Mouse (Mus musculus) forebrain, embryonic 14.5 days (tissue): Measurements from ENCODE around the gene Tmigd1. TPM values are rescaled to one million over a fixed set of nuclear protein-coding genes. Genes with fewer than 3 reads are reported as not detected.

ENCODE experiments used
- ATAC-seq: fragments of 200-750 bp; cut with Nextera tagmentation; 2 replicates; pipeline ENCODE4 v1.8.0; 2017; ENCODE audit warnings: mild to moderate bottlenecking, moderate library complexity
- DNase-seq: peaks from one replicate; pipeline ENCODE4 v3.0.0-alpha.2; 2015; ENCODE audit warnings: low spot score
- H3K27ac ChIP-seq: fragments of 300-500 bp; sonication (generic); 2 replicates; pipeline ENCODE4 v1.5.1; 2014; ENCODE audit warnings: low read depth, mild to moderate bottlenecking, control low read depth, low read length, moderate library complexity
- H3K27me3 ChIP-seq: fragments of 300-500 bp; sonication (generic); replicated peaks from 2 replicates; pipeline ENCODE4 v1.6.1; 2014; ENCODE audit warnings: low read length, control low read depth, mixed read lengths; ENCODE audit not compliant: control insufficient read depth, insufficient read depth
- H3K36me3 ChIP-seq: fragments of 300-500 bp; sonication (generic); 2 replicates; pipeline ENCODE4 v1.6.1; 2014; ENCODE audit warnings: low read length, control low read depth; ENCODE audit not compliant: control insufficient read depth, insufficient read depth
- H3K4me1 ChIP-seq: fragments of 300-500 bp; sonication (generic); 2 replicates; pipeline ENCODE4 v1.6.1; 2014; ENCODE audit warnings: antibody characterized with exemption, low read length, control low read depth; ENCODE audit not compliant: control insufficient read depth, insufficient read depth
- H3K4me2 ChIP-seq: fragments of 300-500 bp; sonication (generic); 2 replicates; pipeline ENCODE4 v1.6.1; 2014; ENCODE audit warnings: mild to moderate bottlenecking, control low read depth, low read length
- H3K4me3 ChIP-seq: fragments of 300-500 bp; sonication (generic); 2 replicates; pipeline ENCODE4 v1.5.1; 2014; ENCODE audit warnings: low read depth, low read length, control low read depth
- H3K9ac ChIP-seq: fragments of 300-500 bp; sonication (generic); 2 replicates; pipeline ENCODE4 v1.6.1; 2014; ENCODE audit warnings: mild to moderate bottlenecking, low read length, control low read depth, moderate library complexity
- H3K9me3 ChIP-seq: fragments of 300-500 bp; sonication (generic); replicated peaks from 2 replicates; pipeline ENCODE4 v1.6.1; 2016; ENCODE audit warnings: low read length, control low read depth, mixed read lengths; ENCODE audit not compliant: control insufficient read depth
- WGBS: fragments of 180-500 bp; shearing (Covaris S2); extraction: QIAGEN DNeasy Blood & Tissue Kit; methylation state at CpG from one replicate; pipeline ENCODE4 v1.1.7; 2014; 5-methylcytosine and 5-hydroxymethylcytosine counted together
- polyA plus RNA-seq: library from polyadenylated mRNA; unstranded; fragments of >200 nt; fragmentation: Nextera tagmentation; extraction: Ambion mirVana; gene quantifications from 2 replicates; pipeline ENCODE4 v1.2.1, GENCODE M21; 2014

The Tmigd1 gene
- polyA plus RNA-seq, 1 experiment from 2014 or later, result not detected

DNA sequence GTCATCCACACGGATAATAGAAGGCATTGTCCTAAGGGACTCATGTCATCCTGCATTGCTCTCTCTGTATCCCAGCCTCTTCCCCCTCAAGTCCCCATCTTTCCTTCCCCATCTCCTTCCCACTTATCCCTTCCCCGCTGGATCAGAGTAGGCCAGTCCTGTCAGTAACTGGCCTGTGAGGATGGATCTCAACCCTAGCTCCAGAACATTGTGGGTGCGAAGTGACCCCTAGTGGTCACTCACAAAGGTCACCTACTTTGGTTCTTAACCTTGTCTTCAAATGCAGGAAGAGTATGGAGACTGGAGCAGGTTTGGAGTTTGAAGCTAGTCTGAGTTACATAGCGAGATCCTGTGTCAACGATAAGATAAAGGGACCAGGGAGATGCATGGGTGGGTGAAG, 7.7 kb upstream of the Tmigd1 start:
- Histone ChIP-seq H3K9me3 (no peaks in the 10 kb centered on the region), H3K27ac (no peak overlapping the region), H3K27me3 (no peaks in the 10 kb centered on the region), H3K4me3 (no peak overlapping the region), H3K9ac (no peak overlapping the region), H3K4me1 (no peaks in the 10 kb centered on the region), H3K4me2 (no peak overlapping the region), H3K36me3 (no peaks in the 10 kb centered on the region)
- WGBS, result 42% methylated on average over 5 of the region's 5 CpGs
- DNase-seq (peak; percentile 49), ATAC-seq (no peak)

- ATAC-seq (no peak), DNase-seq (no peak)
- no peak overlapping the region for H3K4me2 ChIP-seq
- H3K9me3 ChIP-seq, result no peaks in the 10 kb centered on the region
- WGBS, result 77% methylated on average over 6 of the region's 6 CpGs
- no peak overlapping the region for H3K9ac ChIP-seq
- H3K27me3 ChIP-seq, result no peaks in the 10 kb centered on the region
- H3K27ac ChIP-seq, result no peak overlapping the region
- no peak overlapping the region for H3K4me3 ChIP-seq
- H3K4me1 ChIP-seq, result no peaks in the 10 kb centered on the region
- no peaks in the 10 kb centered on the region for H3K36me3 ChIP-seq
Observed at GRCm38 (mm10) chr11:76896360-76896759, 5.6 kb upstream of the Tmigd1 start.

DNA sequence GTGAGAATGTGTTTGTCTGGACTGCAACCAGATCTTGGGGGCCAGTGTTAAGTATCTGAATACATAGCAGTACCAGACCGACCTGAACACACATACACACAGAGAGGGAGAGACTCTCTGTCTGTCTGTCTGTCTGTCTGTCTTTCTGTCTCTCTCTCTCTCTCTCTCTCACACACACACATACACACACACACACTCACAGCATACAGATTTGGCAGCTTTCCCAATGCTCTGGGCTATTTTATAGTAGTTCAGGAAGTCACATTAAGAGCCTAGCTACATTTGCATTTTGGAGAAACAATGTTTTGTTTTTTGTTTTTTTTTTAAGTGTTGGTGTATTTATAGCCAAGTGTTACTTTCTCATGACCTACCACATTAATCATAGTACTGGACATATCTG, 4.8 kb upstream of the Tmigd1 start:
- H3K9ac ChIP-seq, result no peak overlapping the region
- ATAC-seq, result no peak

GRCm38 (mm10) chr11:76897871-76898270, 4.1 kb upstream of the Tmigd1 start:
- WGBS, result 42% methylated on average over 3 of the region's 3 CpGs
- no peak overlapping the region for H3K4me2 ChIP-seq
- no peak for DNase-seq

More for the DNA sequence above, 4.8 kb upstream of the Tmigd1 start:
- 73% methylated on average over 1 of the region's 1 CpGs for WGBS
- no peak overlapping the region for H3K4me2 ChIP-seq
- no peak for DNase-seq
- no peak overlapping the region for H3K4me3 ChIP-seq
- no peaks in the 10 kb centered on the region for H3K27me3 ChIP-seq
- no peak overlapping the region for H3K27ac ChIP-seq
- H3K4me1 ChIP-seq, result no peaks in the 10 kb centered on the region
- H3K9me3 ChIP-seq, result no peaks in the 10 kb centered on the region
- no peaks in the 10 kb centered on the region for H3K36me3 ChIP-seq

GRCm38 (mm10) chr11:76898751-76899150, 3.2 kb upstream of the Tmigd1 start:
- Histone ChIP-seq H3K36me3 (no peaks in the 10 kb centered on the region), H3K4me1 (no peaks in the 10 kb centered on the region), H3K9ac (no peak overlapping the region), H3K4me3 (no peak overlapping the region), H3K27ac (no peak overlapping the region), H3K4me2 (no peak overlapping the region), H3K27me3 (no peaks in the 10 kb centered on the region), H3K9me3 (no peaks in the 10 kb centered on the region)
- DNase-seq, result no peak
- no peak for ATAC-seq
- WGBS, result 94% methylated on average over 3 of the region's 3 CpGs

More at GRCm38 (mm10) chr11:76897871-76898270, 4.1 kb upstream of the Tmigd1 start:
- H3K4me1 ChIP-seq, result no peaks in the 10 kb centered on the region
- H3K36me3 ChIP-seq, result no peaks in the 10 kb centered on the region
- H3K9ac ChIP-seq, result no peak overlapping the region
- H3K4me3 ChIP-seq, result no peak overlapping the region
- H3K9me3 ChIP-seq, result no peaks in the 10 kb centered on the region
- H3K27ac ChIP-seq, result no peak overlapping the region
- no peak for ATAC-seq
- no peaks in the 10 kb centered on the region for H3K27me3 ChIP-seq

DNA sequence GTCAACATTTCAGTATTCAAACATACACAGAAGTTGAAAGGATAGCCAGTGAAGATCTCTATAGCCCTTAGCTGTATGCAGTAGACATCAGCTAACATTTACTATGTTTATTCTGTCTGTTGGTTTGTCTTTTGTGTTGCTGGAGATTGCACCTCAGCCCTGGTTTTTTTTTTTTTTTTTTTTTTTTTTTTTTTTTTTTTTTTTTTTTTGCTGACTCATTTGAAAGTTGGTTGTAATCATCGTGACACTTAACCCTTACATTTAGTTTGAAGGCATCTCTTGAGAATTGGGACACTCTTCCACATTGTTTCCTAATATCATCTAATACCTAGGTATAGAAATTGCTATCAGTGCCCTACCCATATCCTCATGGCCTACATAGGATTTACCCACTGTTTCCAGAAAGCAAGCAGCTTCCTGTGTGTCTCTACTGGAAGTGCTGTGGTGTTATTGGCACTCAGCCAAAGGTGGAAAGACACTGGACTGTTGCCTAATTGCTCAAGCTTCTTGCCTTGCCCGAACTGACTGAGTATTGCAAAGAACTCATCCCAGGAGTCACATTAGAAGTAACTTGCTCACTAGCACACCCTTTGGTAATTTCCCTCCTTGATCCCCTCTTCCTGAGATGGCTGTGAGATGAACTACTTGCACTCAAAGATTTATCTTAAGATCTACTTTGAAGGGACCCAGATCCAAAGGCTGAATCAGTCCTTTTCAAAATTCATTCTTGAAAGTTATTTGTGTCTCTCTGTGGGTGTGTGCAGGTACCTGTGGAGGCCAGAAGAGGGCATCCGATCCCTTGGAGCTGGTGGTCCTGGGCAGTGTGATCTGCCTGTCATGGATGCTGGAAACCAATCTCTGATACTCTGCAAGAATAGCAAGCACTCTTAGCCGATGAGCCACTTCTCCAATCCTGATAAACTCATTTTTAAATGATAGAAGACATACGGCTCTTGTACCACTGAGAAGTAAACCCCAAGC, 1.9 kb upstream of the Tmigd1 start:
- no peak for ATAC-seq
- H3K9me3 ChIP-seq, result no peaks in the 10 kb centered on the region
- no peak overlapping the region for H3K9ac ChIP-seq
- no peak overlapping the region for H3K4me3 ChIP-seq
- H3K4me1 ChIP-seq, result no peaks in the 10 kb centered on the region
- no peaks in the 10 kb centered on the region for H3K36me3 ChIP-seq
- no peak overlapping the region for H3K4me2 ChIP-seq
- H3K27ac ChIP-seq, result no peak overlapping the region
- H3K27me3 ChIP-seq, result no peaks in the 10 kb centered on the region
- DNase-seq, result no peak
- WGBS, result 69% methylated on average over 5 of the region's 5 CpGs

DNA sequence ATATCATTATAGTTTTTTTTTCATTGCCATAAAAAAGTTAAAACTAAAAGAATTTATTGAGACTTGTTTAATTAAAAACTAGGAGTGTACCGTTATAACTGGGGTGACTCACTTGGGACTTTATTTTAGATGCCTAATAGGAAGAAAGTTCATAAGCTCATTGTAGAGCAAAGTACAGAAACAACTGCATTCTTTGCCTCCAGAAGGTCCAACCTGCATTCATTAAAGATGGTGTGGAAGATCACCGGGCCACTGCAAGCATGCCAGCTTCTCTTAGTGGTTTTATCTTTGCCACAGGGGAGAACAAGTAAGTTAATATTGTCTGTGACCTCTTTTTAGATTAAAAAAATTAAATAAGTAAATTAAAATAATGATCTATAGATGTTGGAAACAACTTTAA, 2.4 kb downstream of the Tmigd1 start:
- Histone ChIP-seq H3K9me3 (no peaks in the 10 kb centered on the region), H3K4me1 (no peaks in the 10 kb centered on the region), H3K4me3 (no peak overlapping the region), H3K27me3 (no peaks in the 10 kb centered on the region), H3K4me2 (no peak overlapping the region), H3K27ac (no peak overlapping the region), H3K9ac (no peak overlapping the region), H3K36me3 (no peaks in the 10 kb centered on the region)
- 88% methylated on average over 2 of the region's 2 CpGs for WGBS
- ATAC-seq (no peak), DNase-seq (no peak)

DNA sequence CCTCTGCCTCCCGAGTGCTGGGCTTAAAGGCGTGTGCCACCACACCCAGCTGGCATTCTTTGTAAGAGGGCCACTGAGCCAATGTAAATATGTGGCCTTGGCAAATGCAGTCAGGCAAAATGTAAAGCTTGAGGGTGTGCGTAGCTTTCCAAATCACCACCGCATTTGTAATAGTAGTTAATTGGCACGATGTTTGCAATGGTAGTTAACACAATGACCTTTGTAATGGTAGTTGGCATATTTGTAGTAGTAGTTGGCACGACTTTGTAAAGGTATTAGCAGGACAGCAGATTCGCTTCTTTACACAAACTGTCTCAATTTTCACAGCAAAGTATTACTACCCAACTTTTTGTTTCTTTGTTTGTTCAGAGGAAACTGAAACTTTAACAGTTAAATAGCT, 6.7 kb downstream of the Tmigd1 start:
- ATAC-seq (no peak), DNase-seq (no peak)
- Histone ChIP-seq H3K4me3 (no peak overlapping the region), H3K9ac (no peak overlapping the region), H3K27me3 (no peaks in the 10 kb centered on the region), H3K4me2 (no peak overlapping the region), H3K4me1 (peaks cover 7% of the 10 kb centered on the region; the same call in 1 of the 2 replicates), H3K9me3 (no peaks in the 10 kb centered on the region), H3K36me3 (no peaks in the 10 kb centered on the region), H3K27ac (no peak overlapping the region)
- WGBS, result 84% methylated on average over 7 of the region's 7 CpGs
